Mouse (Mus musculus) thymus, adult 18-20 months (tissue): ENCODE results near the gene Fcgr3.

Source experiments
- DNase-seq, 2 experiments: peaks; one replicate each; pipeline ENCODE4 v3.0.0; 2022; ENCODE audit warnings: mixed read lengths in 2 of 2

The Fcgr3 gene

GRCm38 (mm10) chr1:171046501-171046900 lies 18.2 kb downstream of the Fcgr3 start:
- DNase-seq = no peak

- DNase-seq = no peak
Observed at GRCm38 (mm10) chr1:171045079-171045465, 19.7 kb downstream of the Fcgr3 start.

- DNase-seq = peak; percentile 61 to 70
Observed at GRCm38 (mm10) chr1:171044365-171045078, 20.2 kb downstream of the Fcgr3 start.

GRCm38 (mm10) chr1:171043594-171044153 lies 21.1 kb downstream of the Fcgr3 start:
- DNase-seq = no peak

GRCm38 (mm10) chr1:171039880-171040279 lies 24.9 kb downstream of the Fcgr3 start:
- DNase-seq = no peak

- DNase-seq = no peak
Observed at GRCm38 (mm10) chr1:171039135-171039534, 25.6 kb downstream of the Fcgr3 start.

- peak; percentile 20 to 57 for DNase-seq
Observed at GRCm38 (mm10) chr1:171037861-171038721, 26.6 kb downstream of the Fcgr3 start.

GRCm38 (mm10) chr1:171036550-171037324 lies 28.0 kb downstream of the Fcgr3 start:
- peak; percentile 20 to 54 for DNase-seq

GRCm38 (mm10) chr1:171035611-171036010 lies 29.1 kb downstream of the Fcgr3 start:
- no peak for DNase-seq

GRCm38 (mm10) chr1:171034201-171034600 lies 30.5 kb downstream of the Fcgr3 start:
- no peak for DNase-seq

- peak; percentile 63 to 76 for DNase-seq
Observed at GRCm38 (mm10) chr1:171033756-171034155, 31.0 kb downstream of the Fcgr3 start.

GRCm38 (mm10) chr1:171033196-171033595 lies 31.5 kb downstream of the Fcgr3 start:
- DNase-seq = no peak

GRCm38 (mm10) chr1:171032691-171033090 lies 32.0 kb downstream of the Fcgr3 start:
- no peak for DNase-seq

- DNase-seq = no peak
Observed at GRCm38 (mm10) chr1:171031752-171032151, 33.0 kb downstream of the Fcgr3 start.

GRCm38 (mm10) chr1:171019311-171019950 lies 45.3 kb downstream of the Fcgr3 start:
- no peak for DNase-seq

GRCm38 (mm10) chr1:171018737-171019136 lies 46.0 kb downstream of the Fcgr3 start, which contains the start of gene Fcgr4:
Fcgr4 (plus strand) TSS chr1:171018920.
- no peak for DNase-seq

- no peak for DNase-seq
Observed at GRCm38 (mm10) chr1:171017468-171018158, 47.1 kb downstream of the Fcgr3 start.

- DNase-seq = no peak
Observed at GRCm38 (mm10) chr1:171016676-171017356, 47.9 kb downstream of the Fcgr3 start.

GRCm38 (mm10) chr1:171011733-171012132 lies 53.0 kb downstream of the Fcgr3 start:
- DNase-seq = no peak

GRCm38 (mm10) chr1:171006905-171007304 lies 57.8 kb downstream of the Fcgr3 start:
- DNase-seq = no peak

GRCm38 (mm10) chr1:171006335-171006734 lies 58.4 kb downstream of the Fcgr3 start:
- DNase-seq = no peak
